Mouse (Mus musculus) MN1 (cell line): ENCODE results near the gene Rps19.
A peak's percentile ranks its signal among the peaks of the same experiment; 100 is the strongest.
"Not testable (repeated sequence)": the region's sequence is repeated elsewhere in the genome, so short reads cannot be mapped to it uniquely, and the experiment has no call there.

Experiments used
- DNase-seq: peaks from one replicate; pipeline ENCODE4 v3.0.0-alpha.2; 2016; ENCODE audit warnings: low spot score

Rps19 gene

DNA sequence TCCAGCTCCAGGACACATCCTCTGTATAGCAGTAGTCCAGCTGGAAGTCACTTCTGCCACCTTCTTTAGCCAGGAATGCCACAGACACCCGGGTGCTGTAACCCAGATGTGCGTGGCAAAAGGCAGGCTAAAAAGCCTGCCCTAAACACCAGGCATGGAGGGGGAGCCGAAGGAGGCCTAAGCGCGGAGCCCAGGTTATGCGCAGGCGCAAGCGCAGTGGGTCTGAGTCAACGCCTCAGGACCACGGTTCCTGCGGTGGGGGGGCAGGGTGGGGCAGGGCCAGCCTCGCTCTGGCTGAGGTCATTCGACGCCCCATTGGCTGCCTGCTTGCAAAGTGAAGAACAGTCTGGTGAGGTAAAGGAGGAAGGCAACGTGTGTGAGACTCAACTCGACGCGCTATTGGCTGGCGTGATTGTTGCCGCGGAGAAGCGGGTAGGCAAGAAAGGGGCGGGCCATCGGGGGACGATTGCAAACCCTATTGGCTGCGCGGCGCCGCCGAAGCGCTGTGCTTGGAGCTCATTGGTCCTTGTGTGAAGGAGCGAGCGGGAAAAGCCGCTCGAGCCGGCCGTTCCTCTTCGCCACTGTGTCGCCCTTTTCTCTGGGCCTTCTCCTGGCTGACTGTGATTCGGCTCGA is 14.5 kb upstream of the Rps19 start, which contains the start of the genes Lypd4 and Dmrtc2:
Lypd4 (minus strand) TSS at position 410 of the 634 bp plus-strand sequence.
Dmrtc2 (plus strand) TSS at position 526 of the 634 bp plus-strand sequence.
- no peak for DNase-seq

GRCm38 (mm10) chr7:24877588-24877987 is 6.6 kb upstream of the Rps19 start:
- DNase-seq, result no peak

GRCm38 (mm10) chr7:24879620-24880019 is 4.6 kb upstream of the Rps19 start:
- no peak for DNase-seq

- DNase-seq, result no peak
Observed at GRCm38 (mm10) chr7:24882416-24883199, 1.6 kb upstream of the Rps19 start.

DNA sequence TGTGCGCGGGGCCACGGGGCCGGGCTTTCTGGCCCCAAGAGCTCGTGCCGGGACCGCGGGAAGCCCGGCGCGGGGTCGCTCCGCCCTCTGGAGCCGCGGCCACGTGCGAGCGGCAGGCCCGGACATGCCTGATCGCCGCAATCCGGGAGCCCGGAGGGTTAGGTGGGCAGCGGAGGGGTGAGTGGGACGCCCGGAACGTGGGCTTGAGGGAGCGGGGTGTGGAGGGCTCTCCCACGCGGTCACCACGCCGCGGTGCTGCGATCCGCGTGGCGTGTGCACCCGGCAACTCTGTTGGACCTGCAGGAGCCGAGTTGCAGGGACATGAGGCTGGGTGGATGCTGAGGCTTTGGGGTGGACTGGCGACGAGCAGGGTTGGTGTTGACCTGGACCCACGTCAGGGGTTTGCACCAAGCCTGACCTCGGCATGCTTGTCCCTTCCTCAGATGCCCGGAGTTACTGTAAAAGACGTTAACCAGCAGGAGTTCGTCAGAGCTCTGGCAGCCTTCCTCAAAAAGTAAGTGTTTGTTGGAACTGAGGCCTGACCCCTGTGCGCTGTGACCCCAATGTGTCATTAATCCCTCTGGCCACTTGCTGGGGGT is 621 bp downstream of the Rps19 start:
- no peak for DNase-seq

DNA sequence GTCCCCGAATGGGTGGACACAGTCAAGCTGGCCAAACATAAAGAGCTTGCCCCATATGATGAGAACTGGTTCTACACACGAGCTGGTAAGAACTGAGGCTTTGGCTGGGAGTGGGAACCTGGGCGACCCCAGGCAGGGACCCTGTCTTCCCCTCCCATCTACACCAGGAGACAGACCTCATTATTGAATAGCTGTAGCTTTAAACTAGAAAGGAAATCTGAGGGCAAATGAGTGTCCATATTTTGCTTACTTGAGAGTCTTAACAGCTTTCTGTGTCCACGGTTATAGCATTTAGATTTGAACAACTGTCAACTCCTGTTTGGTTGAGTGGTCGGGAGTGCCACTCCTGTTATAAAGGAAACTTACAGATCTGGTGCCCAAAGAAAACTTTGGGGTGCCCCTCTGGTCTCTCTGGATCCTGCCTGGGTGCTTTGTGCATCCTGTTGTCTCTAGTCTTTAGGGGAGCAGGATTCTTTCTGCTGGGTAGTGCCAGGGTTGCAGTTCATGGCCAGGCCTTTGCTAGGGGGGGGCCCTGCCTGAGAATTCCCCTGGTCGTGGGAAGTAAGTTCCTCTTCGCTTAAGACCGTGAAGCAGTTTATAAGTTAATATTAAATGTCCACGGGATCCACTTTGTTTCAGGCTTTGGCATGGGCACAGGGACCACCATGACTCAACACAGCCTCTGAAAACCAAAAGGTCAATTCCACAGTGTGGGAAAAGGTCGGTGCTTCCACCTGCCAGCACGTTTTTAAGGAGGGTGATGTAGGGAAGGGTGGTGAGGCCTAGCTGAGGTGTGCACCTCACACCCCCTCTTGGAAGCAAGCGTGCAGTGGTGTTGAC is 1.5 kb downstream of the Rps19 start:
- no peak for DNase-seq

DNA sequence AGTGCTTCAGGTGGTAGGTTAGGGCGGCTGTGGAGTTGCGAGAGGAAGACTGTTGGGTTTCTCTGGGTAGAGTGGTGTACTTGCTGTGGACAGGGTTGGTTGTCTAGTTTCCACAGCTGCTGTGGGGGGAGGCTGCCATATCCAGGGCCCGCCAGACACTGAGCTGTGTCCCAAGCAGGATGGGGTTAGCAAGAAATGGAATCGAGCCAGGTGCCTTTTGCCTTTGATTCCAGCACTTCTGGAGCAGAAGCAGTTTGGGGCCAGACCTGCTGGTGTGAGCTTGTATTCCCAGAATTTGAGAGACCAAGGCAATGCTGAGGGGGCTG is 2.1 kb downstream of the Rps19 start:
- DNase-seq, result peak; percentile 22

GRCm38 (mm10) chr7:24887096-24887495 is 2.9 kb downstream of the Rps19 start:
- DNase-seq, result no peak

GRCm38 (mm10) chr7:24889431-24890220 is 5.5 kb downstream of the Rps19 start:
- peak; percentile 30 for DNase-seq

DNA sequence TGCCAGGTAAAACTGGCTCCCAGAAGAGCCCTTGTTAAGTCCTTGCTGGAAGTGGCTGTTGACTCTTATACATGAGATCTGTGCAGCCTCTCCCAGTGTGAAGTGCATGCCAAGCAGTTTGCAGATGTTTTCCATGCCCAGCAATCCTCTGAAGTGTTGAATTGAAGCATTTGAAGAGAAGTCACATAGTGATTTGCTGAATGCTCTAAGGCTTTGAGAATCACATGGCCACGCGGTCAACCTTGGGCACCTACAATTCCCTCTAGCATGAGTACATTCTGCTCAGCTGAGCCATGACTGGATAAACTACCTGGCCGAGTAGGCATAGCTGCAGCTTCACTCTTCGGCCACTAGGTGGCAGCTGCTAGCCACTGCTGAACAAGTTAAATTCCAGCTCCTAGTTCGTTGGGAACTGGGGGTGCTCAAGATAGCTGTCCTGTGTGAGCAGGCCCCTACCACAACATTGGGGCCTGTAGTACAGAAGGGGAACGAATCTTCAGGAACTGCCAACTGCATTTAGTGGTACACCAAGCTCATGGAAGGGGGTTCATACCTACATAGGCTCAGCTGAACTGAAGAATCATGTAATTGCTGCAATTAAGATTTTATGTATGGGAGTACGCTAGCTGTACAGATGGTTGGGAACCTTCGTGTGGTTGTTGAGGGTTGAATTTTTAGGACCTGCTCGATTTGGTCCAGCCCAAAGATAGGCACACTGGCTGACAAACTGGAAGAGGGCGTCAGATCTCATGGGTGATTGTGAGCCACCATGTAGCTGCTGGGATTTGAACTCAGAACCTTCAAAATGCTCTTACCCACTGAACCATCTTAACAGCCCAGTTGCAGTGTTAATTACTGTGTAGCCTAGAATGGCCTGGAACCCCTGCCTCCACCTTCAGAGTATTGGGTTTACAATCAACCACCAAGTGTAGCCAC is 6.4 kb downstream of the Rps19 start:
- DNase-seq, result peak; percentile 85

DNA sequence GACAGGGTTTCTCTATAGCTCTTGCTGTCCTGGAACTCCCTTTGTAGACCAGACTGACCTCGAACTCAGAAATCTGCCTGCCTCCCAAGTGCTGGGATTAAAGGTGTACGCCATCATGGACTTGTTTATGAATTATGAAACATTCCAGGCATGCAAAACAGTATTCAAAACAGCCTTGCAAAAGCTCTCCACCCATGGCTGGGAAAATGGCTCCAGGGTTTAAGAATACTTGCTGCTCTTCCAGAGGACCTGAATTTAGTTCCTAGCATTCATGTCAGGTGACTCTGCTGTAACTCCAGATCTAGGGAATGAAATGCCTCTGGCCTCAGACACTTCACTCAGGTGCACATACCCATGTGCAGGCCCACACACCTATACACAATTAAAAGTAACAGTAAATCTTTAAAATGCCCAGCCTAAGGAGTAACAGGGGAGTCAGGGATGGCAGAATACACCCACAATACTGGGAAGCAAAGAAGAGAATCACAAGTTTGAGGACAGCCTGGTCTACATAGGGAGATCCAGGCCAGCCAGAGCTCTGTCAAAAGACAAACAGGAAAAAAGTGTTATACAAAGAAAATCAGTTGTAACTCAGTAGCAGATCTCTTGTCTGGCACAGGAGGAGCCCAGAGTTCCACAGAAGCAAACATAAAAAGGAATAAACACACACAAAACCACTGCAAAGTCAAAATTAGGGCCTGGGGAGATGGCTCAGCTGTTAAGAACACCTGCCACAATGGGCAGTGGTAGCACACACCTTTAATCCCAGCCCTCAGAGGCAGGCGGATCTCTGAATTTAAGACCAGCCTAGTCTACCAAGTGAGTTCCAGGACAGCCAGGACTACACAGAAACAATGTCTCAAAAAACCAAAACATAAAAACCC is 7.3 kb downstream of the Rps19 start:
- no peak for DNase-seq

DNA sequence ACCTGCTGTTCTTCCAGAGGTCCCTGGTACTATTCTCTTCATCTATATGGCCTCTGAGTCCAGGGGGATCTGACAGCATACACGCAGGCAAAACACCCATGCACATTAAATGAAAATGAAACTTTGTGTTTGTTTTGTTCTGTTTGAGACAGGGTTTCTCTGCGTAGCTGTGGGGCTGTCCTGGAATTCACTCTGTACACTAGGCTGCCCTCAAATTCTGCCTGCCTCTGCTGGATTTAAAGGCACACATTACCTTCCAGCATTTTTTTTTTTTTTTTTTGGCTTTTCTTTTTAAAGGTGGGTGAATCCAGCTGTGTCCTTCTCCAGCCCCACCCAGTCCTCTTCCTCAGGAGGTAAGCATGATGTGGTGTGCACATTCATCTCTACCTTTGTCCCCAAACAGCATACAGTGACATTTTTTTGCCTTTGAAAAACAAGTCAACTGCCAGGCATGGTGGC is 8.0 kb downstream of the Rps19 start:
- no peak for DNase-seq

DNA sequence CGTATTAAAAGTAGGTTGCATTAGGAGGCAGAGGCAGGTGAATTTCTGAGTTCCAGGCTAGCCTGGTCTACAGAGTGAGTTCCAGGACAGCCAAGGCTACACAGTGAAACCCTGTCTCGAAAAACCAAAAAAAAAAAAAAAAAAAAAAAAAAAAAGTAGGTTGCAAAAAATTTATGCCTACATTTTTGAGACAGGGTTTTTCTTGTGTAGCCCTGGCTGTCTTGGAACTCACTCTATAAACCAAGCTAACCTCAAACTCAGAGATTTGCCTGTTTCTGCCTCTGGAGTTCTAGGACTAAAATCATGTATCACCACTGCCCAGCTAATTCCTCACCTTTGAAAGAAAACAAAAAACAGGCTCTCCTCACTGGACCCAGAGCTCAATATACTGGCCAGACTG is 11.6 kb downstream of the Rps19 start:
- not testable (repeated sequence) for DNase-seq

- DNase-seq, result no peak
Observed at GRCm38 (mm10) chr7:24896269-24896668, 12.1 kb downstream of the Rps19 start.

GRCm38 (mm10) chr7:24897224-24897623 is 13.1 kb downstream of the Rps19 start, which contains the start of gene Cd79a:
TSS of gene Cd79a (plus strand) at chr7:24897381.
- DNase-seq, result no peak

GRCm38 (mm10) chr7:24897959-24898358 is 13.8 kb downstream of the Rps19 start:
- DNase-seq, result no peak

DNA sequence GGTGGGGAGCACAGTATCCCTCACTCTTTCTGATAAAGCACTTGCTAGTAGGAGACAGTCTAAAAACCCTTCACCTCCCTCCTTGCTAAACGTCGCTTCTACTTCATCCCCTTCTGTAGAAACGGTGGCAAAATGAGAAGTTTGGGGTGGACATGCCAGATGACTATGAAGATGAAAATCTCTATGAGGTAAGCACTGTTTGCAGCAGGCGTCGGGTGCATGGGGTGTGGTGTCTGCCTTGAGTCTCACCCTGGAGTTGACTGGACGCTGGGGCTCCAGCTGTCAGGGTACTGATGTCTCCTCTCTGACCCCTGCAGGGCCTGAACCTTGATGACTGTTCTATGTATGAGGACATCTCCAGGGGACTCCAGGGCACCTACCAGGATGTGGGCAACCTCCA is 16.9 kb downstream of the Rps19 start:
- peak; percentile 19 for DNase-seq

GRCm38 (mm10) chr7:24901842-24902241 is 17.7 kb downstream of the Rps19 start:
- DNase-seq, result peak; percentile 22

DNA sequence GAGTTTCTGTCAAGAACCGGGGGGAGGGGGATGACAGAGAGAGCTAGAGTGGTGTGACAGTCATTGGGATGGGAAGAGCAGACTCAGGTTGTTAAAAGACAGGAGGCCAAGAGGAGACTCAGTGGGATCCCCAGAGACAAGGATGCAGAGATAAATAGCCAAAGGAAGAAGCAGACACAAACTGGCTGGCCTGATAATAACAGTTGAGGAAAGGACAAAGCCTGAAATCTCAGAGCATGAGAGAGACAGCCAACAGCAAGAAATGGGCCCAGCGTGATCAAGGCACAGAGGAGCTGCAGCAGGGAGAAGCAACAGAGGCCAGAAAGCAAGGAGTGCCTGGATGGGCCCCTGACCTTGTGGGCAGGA is 18.1 kb downstream of the Rps19 start:
- DNase-seq, result peak; percentile 35
